Mouse (Mus musculus): ENCODE results near the gene C130032M10Rik. TPM values are rescaled to one million over a fixed set of nuclear protein-coding genes. Genes with fewer than 3 reads are reported as not detected.

C130032M10Rik gene
- polyA plus RNA-seq, 1 experiment from 2014 or later = not detected

- Histone ChIP-seq H3K9me3 (ENCODE audit: control insufficient read depth, low read length) (no peaks in the 10 kb centered on the region), H3K4me2 (no peak overlapping the region), H3K27me3 (replicated peaks; ENCODE audit: control insufficient read depth, insufficient read depth, low read length) (no peaks in the 10 kb centered on the region), H3K4me3 (ENCODE audit: low read depth, low read length) (no peak overlapping the region), H3K9ac (ENCODE audit: low read depth, low read length) (no peak overlapping the region), H3K4me1 (replicated peaks; ENCODE audit: control insufficient read depth, insufficient read depth, low read length) (peaks cover 16% of the 10 kb centered on the region), H3K36me3 (ENCODE audit: control insufficient read depth, insufficient read depth, low read length) (no peaks in the 10 kb centered on the region; the same call in 1 of the 2 replicates), H3K27ac (ENCODE audit: low read depth, low read length) (no peak overlapping the region)
- WGBS = 84% methylated on average over 14 of the region's 15 CpGs
- no peak for ATAC-seq (replicated peaks; ENCODE audit: low FRiP score)
- DNase-seq (ENCODE audit: low spot score) = no peak
Measured at GRCm38 (mm10) chr9:114525073-114525633, 9.7 kb downstream of the C130032M10Rik start.

GRCm38 (mm10) chr9:114525891-114526290, 10.4 kb downstream of the C130032M10Rik start:
- Histone ChIP-seq H3K4me1 (replicated peaks; ENCODE audit: control insufficient read depth, insufficient read depth, low read length) (peaks cover 19% of the 10 kb centered on the region), H3K9ac (ENCODE audit: low read depth, low read length) (no peak overlapping the region), H3K27me3 (replicated peaks; ENCODE audit: control insufficient read depth, insufficient read depth, low read length) (no peaks in the 10 kb centered on the region), H3K27ac (ENCODE audit: low read depth, low read length) (no peak overlapping the region), H3K9me3 (ENCODE audit: control insufficient read depth, low read length) (no peaks in the 10 kb centered on the region), H3K36me3 (ENCODE audit: control insufficient read depth, insufficient read depth, low read length) (no peaks in the 10 kb centered on the region; the same call in 1 of the 2 replicates), H3K4me3 (ENCODE audit: low read depth, low read length) (no peak overlapping the region), H3K4me2 (no peak overlapping the region)
- 40% methylated on average over 8 of the region's 8 CpGs for WGBS
- DNase-seq (ENCODE audit: low spot score) (no peak), ATAC-seq (replicated peaks; ENCODE audit: low FRiP score) (no peak)

- H3K9me3 ChIP-seq (ENCODE audit: control insufficient read depth, low read length) = no peaks in the 10 kb centered on the region
- WGBS = 42% methylated on average over 8 of the region's 8 CpGs
- H3K9ac ChIP-seq (ENCODE audit: low read depth, low read length) = no peak overlapping the region
- no peaks in the 10 kb centered on the region for H3K27me3 ChIP-seq (replicated peaks; ENCODE audit: control insufficient read depth, insufficient read depth, low read length)
- DNase-seq (ENCODE audit: low spot score) = no peak
- no peak for ATAC-seq (replicated peaks; ENCODE audit: low FRiP score)
- peak overlapping the region; percentile 11 for H3K4me3 ChIP-seq (ENCODE audit: low read depth, low read length)
- peaks cover 20% of the 10 kb centered on the region for H3K4me1 ChIP-seq (replicated peaks; ENCODE audit: control insufficient read depth, insufficient read depth, low read length)
- peak overlapping the region; percentile 57 for H3K27ac ChIP-seq (ENCODE audit: low read depth, low read length)
- H3K4me2 ChIP-seq = peak overlapping the region; percentile 57
- no peaks in the 10 kb centered on the region; the same call in 1 of the 2 replicates for H3K36me3 ChIP-seq (ENCODE audit: control insufficient read depth, insufficient read depth, low read length)
Measured at GRCm38 (mm10) chr9:114526581-114526980, 11.1 kb downstream of the C130032M10Rik start.

GRCm38 (mm10) chr9:114527085-114527484, 11.6 kb downstream of the C130032M10Rik start:
- peak overlapping the region; percentile 57 for H3K27ac ChIP-seq (ENCODE audit: low read depth, low read length)
- WGBS = 2% methylated on average over 16 of the region's 16 CpGs
- no peaks in the 10 kb centered on the region for H3K9me3 ChIP-seq (ENCODE audit: control insufficient read depth, low read length)
- H3K4me2 ChIP-seq = peak overlapping the region; percentile 57
- no peaks in the 10 kb centered on the region for H3K27me3 ChIP-seq (replicated peaks; ENCODE audit: control insufficient read depth, insufficient read depth, low read length)
- 0 out of 2 replicates have a peak, but pooled peaks have one; percentile 35 for ATAC-seq (replicated peaks; ENCODE audit: low FRiP score)
- no peak overlapping the region for H3K9ac ChIP-seq (ENCODE audit: low read depth, low read length)
- peak overlapping the region; percentile 11 for H3K4me3 ChIP-seq (ENCODE audit: low read depth, low read length)
- peak; percentile 69 for DNase-seq (ENCODE audit: low spot score)
- H3K4me1 ChIP-seq (replicated peaks; ENCODE audit: control insufficient read depth, insufficient read depth, low read length) = peaks cover 22% of the 10 kb centered on the region
- H3K36me3 ChIP-seq (ENCODE audit: control insufficient read depth, insufficient read depth, low read length) = no peaks in the 10 kb centered on the region; the same call in 1 of the 2 replicates

- 22% methylated on average over 17 of the region's 17 CpGs for WGBS
- ATAC-seq (replicated peaks; ENCODE audit: low FRiP score) = peak; percentile 64
Measured at GRCm38 (mm10) chr9:114527992-114528679, 12.6 kb downstream of the C130032M10Rik start.

GRCm38 (mm10) chr9:114528680-114529048, 13.2 kb downstream of the C130032M10Rik start:
- Histone ChIP-seq H3K27ac (ENCODE audit: low read depth, low read length) (peak overlapping the region; percentile 38), H3K9me3 (ENCODE audit: control insufficient read depth, low read length) (no peaks in the 10 kb centered on the region), H3K36me3 (ENCODE audit: control insufficient read depth, insufficient read depth, low read length) (no peaks in the 10 kb centered on the region), H3K27me3 (replicated peaks; ENCODE audit: control insufficient read depth, insufficient read depth, low read length) (no peaks in the 10 kb centered on the region), H3K4me2 (no peak overlapping the region), H3K4me1 (replicated peaks; ENCODE audit: control insufficient read depth, insufficient read depth, low read length) (peaks cover 26% of the 10 kb centered on the region), H3K9ac (ENCODE audit: low read depth, low read length) (no peak overlapping the region), H3K4me3 (ENCODE audit: low read depth, low read length) (no peak overlapping the region)
- WGBS = 61% methylated on average over 9 of the region's 9 CpGs
- DNase-seq (ENCODE audit: low spot score) (no peak), ATAC-seq (replicated peaks; ENCODE audit: low FRiP score) (no peak)

More at GRCm38 (mm10) chr9:114527992-114528679, 12.6 kb downstream of the C130032M10Rik start:
- Histone ChIP-seq H3K4me1 (replicated peaks; ENCODE audit: control insufficient read depth, insufficient read depth, low read length) (peaks cover 26% of the 10 kb centered on the region), H3K9me3 (ENCODE audit: control insufficient read depth, low read length) (no peaks in the 10 kb centered on the region), H3K36me3 (ENCODE audit: control insufficient read depth, insufficient read depth, low read length) (no peaks in the 10 kb centered on the region; the same call in 1 of the 2 replicates), H3K27me3 (replicated peaks; ENCODE audit: control insufficient read depth, insufficient read depth, low read length) (no peaks in the 10 kb centered on the region), H3K4me3 (ENCODE audit: low read depth, low read length) (no peak overlapping the region; the same call in 1 of the 2 replicates), H3K4me2 (peak overlapping the region; percentile 57), H3K9ac (ENCODE audit: low read depth, low read length) (no peak overlapping the region), H3K27ac (ENCODE audit: low read depth, low read length) (peak overlapping the region; percentile 38; the same call in 1 of the 2 replicates)
- DNase-seq (ENCODE audit: low spot score) = peak; percentile 69

- no peaks in the 10 kb centered on the region for H3K9me3 ChIP-seq (ENCODE audit: control insufficient read depth, low read length)
- H3K4me3 ChIP-seq (ENCODE audit: low read depth, low read length) = no peak overlapping the region
- H3K4me2 ChIP-seq = no peak overlapping the region
- H3K9ac ChIP-seq (ENCODE audit: low read depth, low read length) = no peak overlapping the region
- H3K27ac ChIP-seq (ENCODE audit: low read depth, low read length) = no peak overlapping the region
- DNase-seq (ENCODE audit: low spot score) (no peak), ATAC-seq (replicated peaks; ENCODE audit: low FRiP score) (no peak)
- WGBS = 62% methylated on average over 11 of the region's 11 CpGs
- H3K27me3 ChIP-seq (replicated peaks; ENCODE audit: control insufficient read depth, insufficient read depth, low read length) = no peaks in the 10 kb centered on the region
- peaks cover 26% of the 10 kb centered on the region for H3K4me1 ChIP-seq (replicated peaks; ENCODE audit: control insufficient read depth, insufficient read depth, low read length)
- no peaks in the 10 kb centered on the region for H3K36me3 ChIP-seq (ENCODE audit: control insufficient read depth, insufficient read depth, low read length)
Measured at GRCm38 (mm10) chr9:114531276-114531675, 15.8 kb downstream of the C130032M10Rik start.

GRCm38 (mm10) chr9:114533848-114534247, 18.4 kb downstream of the C130032M10Rik start:
- peaks cover 25% of the 10 kb centered on the region for H3K4me1 ChIP-seq (replicated peaks; ENCODE audit: control insufficient read depth, insufficient read depth, low read length)
- no peaks in the 10 kb centered on the region for H3K9me3 ChIP-seq (ENCODE audit: control insufficient read depth, low read length)
- ATAC-seq (replicated peaks; ENCODE audit: low FRiP score) (peak; percentile 45; the same call in 1 of the 2 replicates), DNase-seq (ENCODE audit: low spot score) (no peak)
- WGBS = 64% methylated on average over 4 of the region's 4 CpGs
- no peaks in the 10 kb centered on the region for H3K27me3 ChIP-seq (replicated peaks; ENCODE audit: control insufficient read depth, insufficient read depth, low read length)
- no peak overlapping the region for H3K9ac ChIP-seq (ENCODE audit: low read depth, low read length)
- H3K4me3 ChIP-seq (ENCODE audit: low read depth, low read length) = no peak overlapping the region
- H3K36me3 ChIP-seq (ENCODE audit: control insufficient read depth, insufficient read depth, low read length) = no peaks in the 10 kb centered on the region
- no peak overlapping the region for H3K4me2 ChIP-seq
- no peak overlapping the region for H3K27ac ChIP-seq (ENCODE audit: low read depth, low read length)

Data from liver, embryonic 11.5 days (tissue).